Mouse (Mus musculus): Measurements from ENCODE around the gene Paf1. TPM values are rescaled to one million over a fixed set of nuclear protein-coding genes. Genes with fewer than 3 reads are reported as not detected.
"Not testable (repeated sequence)": the region's sequence is repeated elsewhere in the genome, so short reads cannot be mapped to it uniquely, and the experiment has no call there.

Paf1 gene
- total RNA-seq, 2 experiments from 2014 or later: 36.5 to 46.2 TPM

DNA sequence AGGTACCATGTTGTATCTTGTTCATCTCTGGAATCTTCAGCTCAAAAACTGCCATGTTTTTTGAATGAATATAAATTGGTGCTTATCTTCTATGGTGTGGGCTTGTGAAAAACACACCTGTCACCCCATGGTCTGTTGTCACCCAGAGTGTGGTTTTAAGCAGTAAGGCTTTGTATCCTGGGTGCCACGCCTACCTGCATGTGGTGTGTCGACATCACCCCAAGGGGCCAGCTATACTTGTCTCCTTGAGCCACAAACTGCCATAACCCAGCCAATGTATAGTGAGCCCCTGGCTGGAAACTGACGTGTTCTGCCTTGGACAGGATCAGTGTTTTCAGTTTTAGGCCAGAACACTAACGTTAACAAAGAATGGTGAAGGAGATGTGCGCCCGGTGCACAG lies 8.6 kb upstream of the Paf1 start:
- DNase-seq: no peak

DNA sequence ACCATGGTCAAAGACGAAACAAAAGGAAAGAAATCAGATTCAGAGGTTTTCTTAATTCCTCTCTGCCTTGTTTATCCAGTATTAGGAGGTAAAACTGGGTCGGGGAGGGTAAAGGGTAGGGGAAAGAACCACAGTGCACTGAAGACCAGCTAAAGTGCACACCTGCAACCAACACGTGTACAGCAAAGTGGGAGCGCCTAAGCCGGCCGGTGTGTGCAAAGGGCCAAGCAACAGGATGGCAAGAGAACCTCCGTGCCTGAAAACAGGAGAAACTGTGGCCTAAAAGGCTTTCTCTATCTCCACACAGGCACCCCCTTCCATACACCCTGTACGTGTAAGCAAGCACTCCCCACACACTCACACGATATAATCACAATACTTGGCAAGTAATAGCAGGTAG lies 7.6 kb upstream of the Paf1 start:
- no peak for DNase-seq

DNA sequence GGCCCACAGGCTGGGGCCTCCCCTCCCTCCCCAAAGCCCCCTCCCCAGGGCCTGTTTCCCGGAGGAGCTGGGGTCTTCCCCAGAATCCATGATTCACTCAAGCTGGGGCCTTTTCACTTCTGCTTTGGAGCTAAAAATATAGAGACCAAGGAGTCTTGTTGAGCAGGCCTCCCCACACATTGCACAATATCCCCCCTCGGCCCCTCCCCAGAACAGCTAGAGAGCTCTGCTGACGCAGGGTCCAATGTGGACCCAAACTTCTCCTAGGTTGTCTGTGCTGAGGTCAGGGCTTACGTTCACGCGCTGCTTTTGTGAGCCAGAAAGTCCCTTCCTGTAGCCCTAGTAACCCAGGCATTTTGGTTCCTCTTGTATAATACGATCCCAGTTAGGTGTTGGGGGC lies 6.7 kb upstream of the Paf1 start:
- DNase-seq: peak; percentile 14

DNA sequence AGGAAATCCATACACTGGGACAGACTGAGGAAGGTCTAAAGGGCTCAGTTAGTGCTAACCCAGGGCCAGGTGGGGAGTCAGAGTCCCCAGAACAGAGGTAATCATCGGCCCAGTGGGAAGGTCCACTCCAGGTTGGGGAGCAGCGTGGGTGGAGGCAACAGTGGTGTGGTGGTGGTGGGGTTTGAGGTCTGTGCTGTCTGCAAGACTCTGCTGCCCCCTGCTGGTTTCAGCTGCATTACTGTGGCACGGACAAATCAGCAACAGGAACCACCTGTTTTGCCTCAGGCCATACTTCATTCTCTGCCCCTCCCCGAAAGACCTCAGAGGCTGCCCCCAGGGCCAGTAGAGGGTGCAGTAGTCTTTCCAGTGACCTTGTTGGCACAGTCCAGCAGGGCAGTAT lies 6.3 kb upstream of the Paf1 start:
- DNase-seq: peak; percentile 91

DNA sequence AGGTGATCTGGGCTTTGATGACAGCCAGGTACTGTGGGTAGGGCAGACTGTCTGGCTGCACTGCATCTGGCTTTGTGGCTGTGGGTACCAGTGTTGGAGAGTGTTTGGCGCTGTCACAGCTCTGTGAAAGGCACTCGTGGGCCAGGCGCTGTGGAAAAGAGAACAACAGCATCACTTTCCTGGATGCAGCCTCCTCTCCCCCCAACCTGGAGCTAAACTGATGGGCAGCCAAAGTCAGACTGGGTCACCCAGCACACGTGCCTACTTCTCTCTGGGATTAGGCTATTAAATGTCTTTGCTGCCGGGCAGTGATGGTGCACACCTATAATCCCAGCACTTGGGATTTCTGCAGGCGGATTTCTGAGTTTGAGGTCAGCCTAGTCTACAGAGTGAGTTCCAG lies 5.9 kb upstream of the Paf1 start:
- DNase-seq: not testable (repeated sequence)

DNA sequence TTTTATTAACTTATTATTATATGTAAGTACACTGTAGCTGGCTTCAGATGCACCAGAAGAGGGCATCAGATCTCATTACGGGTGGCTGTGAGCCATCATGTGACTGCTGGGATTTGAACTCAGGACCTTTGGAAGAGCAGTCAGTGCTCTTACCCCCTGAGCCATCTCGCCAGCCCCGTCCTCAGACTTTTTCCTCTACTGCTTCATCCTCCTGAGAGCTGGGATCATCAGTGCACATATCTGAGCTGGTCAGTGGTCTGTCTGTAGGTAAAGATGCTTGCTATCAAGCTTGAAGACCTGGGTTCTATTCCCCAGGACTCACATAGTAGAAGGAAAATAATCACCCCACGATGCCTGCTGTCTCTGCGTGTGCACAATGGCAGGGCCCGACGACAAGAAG lies 5.4 kb upstream of the Paf1 start:
- DNase-seq: not testable (repeated sequence)

DNA sequence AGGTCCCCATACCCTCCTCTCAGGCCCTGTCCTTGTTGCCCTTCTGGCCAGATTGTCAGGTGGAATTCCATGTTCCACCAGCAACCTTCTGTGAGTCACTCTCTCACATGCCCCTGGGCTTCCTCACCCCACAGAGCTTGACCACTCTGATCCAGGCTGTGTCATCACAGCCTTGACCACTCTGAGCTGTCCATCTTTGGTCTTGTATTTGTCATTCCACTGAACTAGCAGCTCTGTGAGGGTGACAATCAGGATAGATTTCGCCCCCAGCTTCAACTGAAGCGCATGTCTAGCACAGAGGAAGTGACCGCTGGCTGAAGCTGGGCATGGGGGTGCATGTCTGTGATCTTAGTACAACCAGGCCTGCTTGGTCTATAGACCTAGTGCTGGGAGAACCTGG lies 2.4 kb upstream of the Paf1 start:
- DNase-seq: no peak

DNA sequence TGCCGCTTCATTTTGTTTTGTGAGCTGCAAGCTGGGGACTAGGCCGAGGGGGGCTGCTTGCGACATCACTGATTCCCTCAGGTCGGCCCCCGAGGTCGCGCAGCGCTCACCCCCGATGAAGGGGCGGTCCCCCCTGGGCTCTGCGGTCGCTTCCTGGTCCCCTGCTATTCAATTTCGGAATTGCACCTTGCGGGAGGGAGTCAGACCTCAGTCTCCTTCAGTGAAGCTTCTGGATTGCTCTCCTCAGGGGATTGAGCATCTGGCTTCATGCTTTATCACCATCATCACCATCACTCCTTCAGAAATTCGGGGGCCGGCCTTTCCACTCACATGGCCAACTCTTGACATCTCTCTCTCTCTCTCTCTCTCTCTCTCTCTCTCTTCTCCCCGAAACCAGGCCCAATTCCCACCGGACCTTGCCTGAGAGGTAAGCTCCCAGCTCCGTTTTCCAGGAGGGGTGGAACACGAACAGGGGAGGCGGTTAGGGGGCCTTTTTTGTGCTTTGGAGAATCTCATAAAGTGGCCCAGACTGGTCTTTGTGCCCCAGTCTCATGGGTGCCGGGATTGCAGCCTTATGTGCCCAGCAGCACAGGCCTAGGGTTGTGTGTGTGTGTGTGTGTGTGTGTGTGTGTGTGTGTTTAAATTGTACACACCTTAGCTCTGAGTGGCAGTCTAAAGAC lies 661 bp downstream of the Paf1 start:
- no peak for DNase-seq

DNA sequence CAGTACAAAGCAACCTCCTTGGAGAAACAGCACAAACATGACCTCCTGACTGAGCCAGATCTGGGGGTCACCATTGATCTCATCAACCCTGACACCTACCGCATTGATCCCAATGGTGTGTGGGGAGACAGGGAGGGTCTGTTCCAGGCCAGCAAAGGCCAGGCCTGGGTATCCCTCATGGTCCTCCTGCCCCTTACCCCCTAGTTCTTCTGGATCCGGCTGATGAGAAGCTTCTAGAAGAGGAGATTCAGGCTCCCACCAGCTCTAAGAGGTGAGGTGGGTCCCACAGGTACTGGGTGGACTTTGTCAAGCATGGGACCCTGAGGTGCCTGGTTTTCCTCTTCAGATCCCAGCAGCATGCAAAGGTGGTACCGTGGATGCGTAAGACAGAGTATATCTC lies 2.7 kb downstream of the Paf1 start:
- DNase-seq: no peak

DNA sequence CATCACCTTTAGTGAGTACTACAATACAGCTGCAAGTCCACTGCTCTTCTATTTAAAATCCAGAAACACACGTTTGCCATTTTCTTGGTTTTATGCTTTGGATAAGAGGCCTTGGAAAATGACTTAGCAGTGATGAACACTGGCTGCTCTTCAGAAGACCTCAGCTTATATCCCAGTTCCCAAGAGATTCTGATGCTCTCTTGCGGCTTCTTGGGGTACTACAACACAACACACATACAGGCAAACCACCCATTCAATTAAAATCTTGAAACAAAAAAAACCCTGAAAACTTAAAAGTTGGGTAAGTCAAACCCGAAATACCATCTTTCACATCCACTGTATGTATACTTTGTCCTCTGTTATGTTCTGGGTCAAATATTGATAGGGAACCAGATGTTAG lies 5.2 kb downstream of the Paf1 start:
- DNase-seq: no peak

DNA sequence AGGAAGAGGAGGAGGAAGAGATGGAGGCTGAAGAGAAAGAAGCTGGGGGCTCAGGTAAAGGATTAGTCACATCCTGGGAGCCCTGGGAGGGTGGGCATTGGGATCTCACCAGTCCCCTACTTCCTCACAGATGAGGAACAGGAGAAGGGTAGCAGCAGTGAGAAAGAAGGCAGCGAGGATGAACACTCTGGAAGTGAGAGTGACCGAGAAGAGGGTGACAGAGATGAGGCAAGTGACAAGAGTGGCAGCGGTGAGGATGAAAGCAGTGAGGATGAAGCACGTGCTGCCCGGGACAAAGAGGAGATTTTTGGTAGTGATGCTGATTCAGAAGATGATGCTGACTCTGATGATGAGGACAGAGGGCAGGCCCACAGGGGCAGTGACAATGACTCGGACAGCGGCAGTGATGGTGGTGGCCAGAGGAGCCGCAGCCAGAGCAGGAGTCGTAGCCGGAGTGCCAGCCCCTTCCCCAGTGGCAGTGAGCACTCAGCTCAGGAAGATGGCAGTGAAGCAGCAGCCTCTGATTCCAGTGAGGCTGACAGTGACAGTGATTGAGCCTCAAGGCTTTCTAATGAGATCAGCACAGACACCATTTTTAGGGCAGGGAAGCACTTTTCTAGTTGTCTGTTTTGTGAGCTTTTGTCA lies 6.1 kb downstream of the Paf1 start:
- no peak for DNase-seq

DNA sequence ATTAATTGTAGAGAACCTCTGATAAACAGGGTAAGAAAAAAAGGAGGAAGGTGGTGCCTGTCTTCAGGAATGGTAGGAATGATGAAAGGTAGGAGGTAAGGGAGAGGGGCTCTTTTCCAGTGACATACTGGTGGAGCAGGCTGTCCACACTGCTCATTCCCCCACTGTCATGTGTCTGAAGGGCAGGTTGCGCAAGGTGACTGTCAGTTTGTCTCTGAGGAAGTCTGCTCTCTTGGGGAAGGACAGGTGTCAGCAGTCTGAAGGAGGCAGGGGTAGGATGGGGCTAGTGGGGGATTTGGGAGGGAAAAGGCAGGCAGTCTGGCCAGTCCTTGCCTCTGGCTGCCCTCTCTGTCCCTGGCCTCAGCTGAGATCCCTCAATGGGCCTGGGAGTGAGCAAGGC lies 8.3 kb downstream of the Paf1 start:
- no peak for DNase-seq

DNA sequence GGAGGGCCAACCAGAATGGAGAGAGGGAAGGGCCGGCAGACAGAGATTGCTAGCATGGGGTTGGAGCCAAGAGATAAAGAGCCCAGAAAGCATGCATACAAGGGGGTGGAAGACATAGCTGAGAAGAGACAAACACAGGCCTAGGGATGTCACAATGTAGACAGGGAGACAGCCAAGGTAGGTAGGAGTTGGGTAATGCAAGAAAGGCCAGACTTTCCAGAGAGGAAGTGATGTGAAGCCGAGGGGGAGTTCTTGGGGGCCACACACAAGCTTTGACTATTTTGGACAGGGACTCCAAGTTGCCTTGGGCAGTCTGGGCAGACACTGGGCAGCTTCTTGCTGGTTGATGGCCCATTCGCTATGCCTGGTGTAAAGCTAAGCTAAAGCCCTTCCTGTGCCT lies 9.2 kb downstream of the Paf1 start:
- no peak for DNase-seq

DNA sequence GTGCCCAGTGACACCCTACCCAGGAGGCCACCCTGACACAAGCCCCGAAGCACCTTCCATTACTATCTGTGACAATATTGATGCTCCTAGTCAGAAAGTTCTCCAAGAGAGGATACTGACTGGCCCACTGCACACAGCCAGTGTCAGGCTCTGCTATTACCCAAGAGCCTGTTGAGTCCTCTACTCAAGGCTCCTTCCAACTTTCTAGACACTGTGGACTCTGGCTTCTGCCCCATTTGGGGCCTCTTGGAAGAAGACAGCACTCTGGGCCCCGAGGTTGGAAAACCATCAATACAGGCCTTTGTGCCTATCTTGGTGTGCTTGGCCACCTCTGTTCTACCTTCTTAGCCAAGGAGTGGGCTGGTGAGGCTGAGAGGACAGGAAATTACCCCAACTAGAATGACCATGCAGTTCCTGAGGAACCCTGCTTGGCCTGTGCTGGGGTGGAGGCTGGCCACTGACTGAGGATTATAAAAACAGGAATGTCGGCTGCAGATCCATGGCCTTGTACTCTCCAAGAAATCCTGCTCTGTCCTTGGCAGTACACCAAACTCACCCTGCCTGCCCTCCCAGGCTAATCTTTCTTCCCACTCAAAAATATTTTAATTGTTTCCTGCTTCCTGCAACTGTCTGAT lies 18.2 kb downstream of the Paf1 start:
- peak; percentile 64 for DNase-seq

DNA sequence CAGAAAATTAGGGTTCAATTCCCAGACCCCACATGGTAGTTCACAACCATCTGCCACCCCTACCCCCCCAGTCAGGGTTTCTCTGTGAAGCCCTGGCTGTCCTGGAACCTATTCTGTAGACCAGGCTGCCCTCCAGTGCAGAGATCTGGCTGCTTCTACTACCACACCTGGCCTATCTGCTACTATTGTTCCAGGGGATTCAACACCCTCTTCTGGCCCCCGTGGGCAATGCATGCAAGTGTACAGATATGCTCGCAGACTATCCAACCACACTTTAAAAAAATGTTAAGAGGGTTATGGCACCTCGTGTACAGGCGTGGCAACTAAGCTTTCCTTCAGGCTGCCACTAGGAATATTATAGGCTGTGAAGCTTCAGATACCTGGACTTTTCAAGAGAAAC lies 20.1 kb downstream of the Paf1 start:
- DNase-seq: no peak

DNA sequence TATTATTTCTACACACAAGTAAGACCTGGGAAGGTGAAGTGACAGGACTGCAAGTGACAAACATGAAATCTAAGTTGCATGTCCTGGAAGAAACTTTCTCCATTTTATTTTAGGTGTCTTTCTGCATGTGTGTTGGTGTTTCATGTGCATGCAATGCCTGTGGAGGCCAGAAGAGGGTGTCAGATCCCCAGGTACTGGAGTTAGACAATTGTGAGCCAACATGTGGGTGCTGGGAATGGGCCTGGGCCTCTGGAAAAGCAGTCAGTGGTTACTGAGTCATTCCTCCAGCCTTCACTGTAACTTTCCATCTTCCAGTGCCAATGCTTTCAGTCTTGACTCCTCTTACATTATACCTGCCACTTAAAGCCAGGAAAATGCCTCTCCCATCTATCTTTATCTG lies 24.6 kb downstream of the Paf1 start:
- DNase-seq: no peak

DNA sequence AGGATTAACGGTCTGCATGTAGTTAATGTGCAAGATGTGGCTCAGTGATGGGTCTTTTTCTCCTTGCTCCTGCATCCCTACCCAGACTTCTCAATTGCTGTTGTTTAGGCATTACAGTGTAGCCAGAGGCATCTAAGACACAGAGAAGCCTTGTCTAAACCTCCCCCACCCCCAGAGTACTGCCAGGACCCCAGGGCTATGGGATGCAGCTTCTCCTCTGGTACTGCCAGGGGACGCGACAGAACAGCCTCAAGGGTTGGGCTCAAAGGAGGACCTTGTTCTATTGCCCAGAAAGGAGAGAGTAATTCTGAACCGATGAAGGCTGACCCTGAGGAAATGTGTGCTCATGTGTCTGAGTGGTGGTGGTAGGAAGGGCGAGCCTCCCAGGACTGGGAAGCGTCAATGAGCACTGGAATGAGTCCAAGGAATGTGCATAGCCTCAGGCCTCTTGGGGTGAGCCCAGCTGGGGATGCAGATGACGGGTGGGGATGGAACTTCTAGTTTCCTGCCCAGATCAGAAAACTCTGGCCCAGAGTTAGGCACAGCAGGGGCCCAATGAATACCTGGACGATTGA lies 25.4 kb downstream of the Paf1 start:
- DNase-seq: peak; percentile 41

DNA sequence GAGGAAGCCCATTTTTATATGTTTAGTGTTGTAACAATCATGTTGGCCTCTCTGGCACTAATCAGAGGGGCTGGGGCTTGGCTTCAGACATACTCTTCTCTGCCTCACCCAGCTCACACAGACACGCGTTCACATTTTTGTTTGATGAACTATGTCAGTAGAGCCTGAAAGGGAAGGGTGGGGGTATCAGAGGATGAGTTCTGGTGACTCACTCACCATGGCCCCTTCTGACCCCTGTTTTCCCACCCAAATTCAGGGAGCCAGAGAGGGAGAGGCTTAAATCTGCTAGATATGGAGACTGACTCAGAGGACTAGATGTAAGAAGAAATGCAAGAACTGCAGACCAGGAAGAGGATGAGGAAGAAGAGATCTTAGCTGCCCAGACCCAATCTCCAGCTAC lies 26.7 kb downstream of the Paf1 start:
- DNase-seq: no peak

DNA sequence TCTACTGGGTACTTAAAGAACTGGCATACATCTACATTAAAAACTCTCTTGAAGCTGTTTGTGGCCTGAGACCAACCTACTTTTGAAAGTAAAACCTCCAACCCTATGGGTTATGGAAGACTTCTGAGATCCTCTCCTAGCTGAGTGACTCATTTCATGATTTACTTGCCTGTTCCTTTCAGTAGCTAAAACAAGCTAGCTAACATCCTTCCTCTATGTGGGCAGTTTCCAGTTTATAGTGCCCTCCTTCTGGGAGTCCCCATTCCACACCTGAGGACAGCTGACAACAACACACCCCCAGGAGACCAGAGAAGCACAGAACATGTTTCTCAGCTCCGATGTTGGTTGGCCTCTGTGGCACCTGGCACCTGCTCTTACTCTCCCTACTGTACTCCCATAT lies 30.3 kb downstream of the Paf1 start:
- DNase-seq: no peak

DNA sequence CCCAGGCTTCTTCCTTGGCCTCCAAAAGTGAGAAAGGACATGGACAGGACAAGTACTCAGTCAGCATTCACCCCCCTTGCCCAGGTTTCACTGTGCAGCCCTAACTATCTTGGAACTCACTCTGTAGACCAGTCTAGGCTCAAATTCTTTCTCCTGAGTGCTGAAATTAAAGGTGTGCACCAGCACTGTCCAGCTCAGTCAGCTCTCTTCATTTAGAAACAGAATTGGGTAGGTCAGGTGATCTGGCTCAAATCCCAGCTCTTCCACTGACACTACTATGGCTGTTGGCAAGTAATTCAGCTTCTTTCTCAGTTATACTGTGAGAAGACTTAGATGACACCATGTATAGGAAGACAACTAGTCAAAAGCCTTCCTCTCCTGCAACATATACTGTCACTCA lies 35.0 kb downstream of the Paf1 start:
- no peak for DNase-seq

DNA sequence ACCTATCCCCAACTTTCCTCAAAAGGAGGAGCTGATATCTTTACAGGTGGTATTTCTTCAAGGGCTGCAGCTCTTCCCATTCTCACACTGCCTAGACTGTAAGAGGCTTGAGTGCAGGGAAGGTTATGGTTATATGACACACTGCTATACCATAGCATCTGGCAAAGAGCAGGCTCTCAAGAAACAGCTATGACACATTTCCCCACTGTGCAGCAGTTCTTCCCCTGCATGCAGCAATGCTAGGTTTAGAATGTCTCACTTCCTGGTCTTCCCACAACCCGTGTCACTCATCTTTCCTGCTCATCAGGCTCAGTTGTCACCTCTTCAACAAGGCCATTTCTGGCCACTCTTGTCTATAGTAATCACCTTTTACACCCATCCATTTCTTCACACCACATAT lies 37.8 kb downstream of the Paf1 start:
- no peak for DNase-seq

DNA sequence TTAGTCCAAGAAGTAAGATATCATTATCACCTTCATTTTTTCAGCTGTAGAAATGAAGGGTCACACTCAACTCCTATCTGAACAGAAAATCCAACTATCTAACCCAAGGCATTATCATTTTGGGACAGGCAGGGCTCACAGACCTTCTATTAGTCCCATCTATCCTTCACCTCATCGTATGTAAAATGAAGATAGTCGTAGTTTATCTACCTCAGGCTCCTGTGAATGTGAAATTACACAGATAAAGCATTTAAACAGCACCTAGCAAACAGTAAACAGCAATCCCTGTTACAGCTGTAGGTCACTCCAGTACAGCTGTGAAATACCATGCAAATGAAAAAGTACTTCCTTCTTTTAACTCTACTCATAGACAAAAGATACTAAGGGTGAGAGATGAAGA lies 39.5 kb downstream of the Paf1 start:
- DNase-seq: no peak

DNA sequence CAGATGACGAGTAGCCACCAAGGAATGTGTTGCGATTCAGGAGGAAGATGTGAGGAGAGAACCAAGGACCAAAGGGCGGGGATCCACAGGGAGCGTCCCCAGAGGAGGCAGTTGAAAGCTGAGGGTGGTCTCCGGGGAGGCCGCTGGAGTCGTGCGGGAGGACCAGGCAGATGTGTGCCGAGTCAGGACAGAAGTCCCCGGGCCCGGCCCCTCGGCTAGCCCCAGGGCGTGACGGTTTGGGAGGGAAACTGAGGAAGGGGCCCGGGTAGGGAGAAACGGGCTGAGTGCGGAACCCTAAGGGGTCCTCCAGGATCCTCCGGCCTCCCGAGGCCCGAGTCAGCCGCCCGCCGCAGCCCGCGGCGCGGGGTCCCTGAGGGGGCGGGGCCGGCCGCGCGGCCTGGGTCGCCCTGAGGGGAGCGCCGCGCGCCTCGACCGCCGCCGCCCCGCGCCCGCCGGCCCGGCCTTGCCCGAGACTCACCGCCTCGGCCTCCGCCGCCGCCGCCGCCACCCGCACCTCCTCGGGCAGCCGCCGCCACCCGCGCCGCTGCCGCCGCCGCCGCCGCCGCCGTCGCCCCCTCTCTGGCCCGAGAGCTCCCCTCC lies 43.0 kb downstream of the Paf1 start:
- DNase-seq: peak; percentile 43
